Mouse (Mus musculus) lung, postnatal 0 days (tissue): Measurements from ENCODE around the gene Zzef1. TPM values are rescaled to one million over a fixed set of nuclear protein-coding genes. Genes with fewer than 3 reads are reported as not detected.
A peak's percentile ranks its signal among the peaks of the same experiment; 100 is the strongest.

Source experiments
- ATAC-seq: fragments of 200-750 bp; cut with Nextera tagmentation; 2 replicates; pipeline ENCODE4 v1.8.0; 2017; ENCODE audit warnings: moderate library complexity
- DNase-seq: peaks from one replicate; pipeline ENCODE4 v3.0.0-alpha.2; 2016; ENCODE audit warnings: low spot score
- H3K27ac ChIP-seq: fragments of 300-500 bp; sonication (generic); 2 replicates; pipeline ENCODE4 v1.5.1; 2014; ENCODE audit warnings: antibody characterized with exemption, mild to moderate bottlenecking, low read length, mixed read lengths
- H3K27me3 ChIP-seq: fragments of 300-500 bp; sonication (generic); replicated peaks from 2 replicates; pipeline ENCODE4 v1.6.1; 2014; ENCODE audit warnings: low read length, mixed read lengths; ENCODE audit not compliant: insufficient read depth
- H3K36me3 ChIP-seq: fragments of 300-500 bp; sonication (generic); 2 replicates; pipeline ENCODE4 v1.6.1; 2014; ENCODE audit warnings: low read length, mixed read lengths; ENCODE audit not compliant: insufficient read depth
- H3K4me1 ChIP-seq: fragments of 300-500 bp; sonication (generic); 2 replicates; pipeline ENCODE4 v1.6.1; 2014; ENCODE audit warnings: antibody characterized with exemption, low read depth, low read length, mixed read lengths; ENCODE audit not compliant: insufficient read depth
- H3K4me2 ChIP-seq: fragments of 300-500 bp; sonication (generic); replicated peaks from 2 replicates; pipeline ENCODE4 v1.6.1; 2014; ENCODE audit warnings: low read depth, mild to moderate bottlenecking, low read length, moderate library complexity, mixed read lengths
- H3K4me3 ChIP-seq: fragments of 300-500 bp; sonication (generic); 2 replicates; pipeline ENCODE4 v1.5.1; 2014; ENCODE audit warnings: low read depth, low read length
- H3K9ac ChIP-seq: fragments of 300-500 bp; sonication (generic); replicated peaks from 2 replicates; pipeline ENCODE4 v1.6.1; 2014; ENCODE audit warnings: low read depth, mild to moderate bottlenecking
- H3K9me3 ChIP-seq: fragments of 300-500 bp; sonication (generic); 2 replicates; pipeline ENCODE4 v1.6.1; 2016; ENCODE audit warnings: low read length, mixed read lengths
- CTCF ChIP-seq: IDR thresholded peaks from 2 replicates; pipeline ENCODE4 v1.5.1; 2016; ENCODE audit warnings: antibody characterized with exemption, mild to moderate bottlenecking
- EP300 ChIP-seq: IDR thresholded peaks from 2 replicates; pipeline ENCODE4 v1.6.1; 2016; ENCODE audit warnings: antibody characterized with exemption, mild to moderate bottlenecking, control low read depth
- WGBS: fragments of 180-500 bp; shearing (Covaris S2); extraction: QIAGEN DNeasy Blood & Tissue Kit; methylation state at CpG from one replicate; pipeline ENCODE4 v1.1.7; 2014; 5-methylcytosine and 5-hydroxymethylcytosine counted together
- polyA plus RNA-seq: library from polyadenylated mRNA; unstranded; fragments of >200 nt; fragmentation: Nextera tagmentation; extraction: Ambion mirVana; gene quantifications from 2 replicates; pipeline ENCODE4 v1.2.1, GENCODE M21; 2015

Zzef1 gene
- polyA plus RNA-seq, 1 experiment from 2014 or later: 9.6 TPM

DNA sequence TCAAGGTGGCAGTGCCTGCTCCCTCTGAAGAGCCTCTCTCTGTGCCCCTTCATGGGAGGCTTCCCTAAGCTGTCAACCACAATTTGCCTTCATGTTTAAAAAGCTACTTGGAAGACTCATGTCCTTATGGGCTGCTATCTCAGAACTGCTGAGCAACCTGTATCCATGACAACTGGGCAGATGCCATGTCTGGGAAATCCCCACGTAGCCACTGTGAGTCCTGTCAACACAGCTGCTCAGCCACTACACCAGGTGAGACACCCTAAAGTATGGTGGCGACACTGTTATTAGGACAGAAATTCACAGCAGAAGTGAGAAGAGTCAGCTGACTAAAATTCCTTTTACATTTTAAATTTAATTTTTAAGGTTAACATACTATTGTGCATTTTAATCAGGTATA lies 132.5 kb downstream of the Zzef1 start:
- Histone ChIP-seq H3K9ac (no peak overlapping the region), H3K36me3 (peaks cover 6% of the 10 kb centered on the region; the same call in 1 of the 2 replicates), H3K27ac (no peak overlapping the region), H3K4me1 (no peaks in the 10 kb centered on the region), H3K27me3 (no peaks in the 10 kb centered on the region), H3K9me3 (no peaks in the 10 kb centered on the region), H3K4me2 (no peak overlapping the region), H3K4me3 (no peak overlapping the region)
- 53% methylated on average over 2 of the region's 2 CpGs for WGBS
- DNase-seq (no peak), ATAC-seq (no peak)
- TF ChIP-seq CTCF (no peak), EP300 (no peak)

DNA sequence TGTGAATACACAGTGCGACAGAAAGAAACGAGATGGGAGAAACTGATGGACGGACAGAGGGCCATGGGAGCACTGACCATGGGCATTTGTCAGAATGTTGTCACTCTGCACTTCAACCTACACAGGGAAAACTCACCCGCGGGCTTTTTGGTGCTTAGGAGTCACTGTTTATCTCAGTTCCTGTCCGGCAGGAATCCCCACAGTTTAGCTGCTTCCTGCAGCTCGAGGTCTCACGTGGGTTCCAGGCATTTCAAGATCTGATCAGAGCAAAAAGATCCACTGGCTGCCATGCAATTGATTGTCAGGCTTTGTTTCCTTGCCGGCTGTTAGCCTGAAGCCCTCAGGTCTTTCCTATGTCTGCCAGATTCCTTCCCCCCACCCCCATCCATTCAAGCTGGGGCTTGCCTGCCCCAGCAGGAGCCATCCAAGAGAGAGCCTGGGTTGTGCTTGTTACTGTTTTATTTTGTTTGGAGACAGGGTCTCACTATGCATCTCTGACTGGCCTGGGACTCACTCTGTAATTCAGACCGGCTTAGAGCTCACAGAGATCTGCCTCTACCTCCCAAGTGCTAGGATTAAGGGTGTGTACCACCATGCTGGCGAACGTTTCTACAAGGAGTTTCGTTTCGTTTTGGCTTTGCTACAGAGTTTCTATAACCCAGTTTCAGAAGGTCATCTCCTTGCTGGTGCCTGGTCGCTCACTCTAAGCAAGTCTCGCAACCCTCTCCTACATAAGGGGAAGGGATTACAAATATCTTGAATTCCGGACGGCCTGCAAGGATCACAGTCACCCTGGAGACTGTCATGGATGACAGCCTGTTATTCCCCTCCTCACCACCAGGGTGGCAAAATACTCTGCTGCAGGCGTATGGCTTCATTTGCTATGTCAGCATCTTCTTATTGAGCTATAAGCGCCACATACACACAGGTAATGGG lies 144.4 kb downstream of the Zzef1 start:
- peak overlapping the region; percentile 68; the same call in 1 of the 2 replicates for H3K27ac ChIP-seq
- 27% methylated on average over 20 of the region's 20 CpGs for WGBS
- H3K4me3 ChIP-seq: peak overlapping the region; percentile 27
- 0 out of 2 replicates have a peak, but pooled peaks have one; percentile 13 for TF ChIP-seq EP300
- TF ChIP-seq CTCF: peak; percentile 91
- peak; percentile 89 for DNase-seq
- H3K9ac ChIP-seq: no peak overlapping the region
- H3K4me1 ChIP-seq: peaks cover 14% of the 10 kb centered on the region
- peak overlapping the region; percentile 53 for H3K4me2 ChIP-seq
- H3K27me3 ChIP-seq: no peaks in the 10 kb centered on the region
- no peaks in the 10 kb centered on the region for H3K9me3 ChIP-seq
- ATAC-seq: peak; percentile 80
- no peaks in the 10 kb centered on the region for H3K36me3 ChIP-seq

DNA sequence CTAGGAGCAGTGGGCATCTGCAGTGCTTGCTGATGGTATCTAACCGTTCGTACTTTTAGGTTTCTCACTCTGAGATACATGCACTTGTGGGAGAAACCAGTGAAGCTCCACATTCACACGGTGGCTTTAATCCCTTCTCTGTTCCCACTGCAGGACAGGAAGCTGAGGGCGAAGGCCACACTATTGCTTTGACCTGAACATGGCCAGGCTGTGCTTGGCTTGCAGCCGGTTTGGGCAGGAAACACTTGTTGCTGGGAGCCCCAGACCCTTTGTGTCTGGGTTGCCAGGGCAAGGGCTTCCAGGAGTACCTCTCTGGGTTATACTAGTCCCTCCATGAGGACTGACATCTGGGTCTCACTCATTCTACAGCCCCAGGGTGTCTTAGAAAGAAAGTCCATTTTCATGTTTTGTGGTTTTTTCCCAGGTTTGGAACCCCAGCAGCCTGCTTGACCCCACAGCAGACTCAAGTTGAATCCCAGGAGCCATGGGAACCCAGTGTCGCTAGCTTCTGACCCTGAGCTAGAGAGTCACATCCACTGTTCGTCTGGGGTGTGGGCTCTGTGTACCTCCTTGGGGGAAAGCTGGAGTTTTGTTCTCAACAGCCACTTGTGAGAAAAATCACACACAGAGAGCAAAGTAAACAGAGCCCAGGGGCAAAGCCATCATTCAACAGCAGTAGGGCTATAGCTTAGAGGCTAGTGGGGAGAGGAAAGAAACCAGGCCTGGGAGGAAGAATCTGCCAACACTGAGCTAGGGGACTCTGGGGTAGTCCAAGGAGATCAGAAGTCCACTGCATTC lies 149.2 kb downstream of the Zzef1 start:
- H3K4me2 ChIP-seq: no peak overlapping the region
- H3K36me3 ChIP-seq: no peaks in the 10 kb centered on the region
- no peak overlapping the region for H3K4me3 ChIP-seq
- TF ChIP-seq EP300: no peak; the same call in 1 of the 2 replicates
- no peak for TF ChIP-seq CTCF
- peak; percentile 62 for DNase-seq
- no peak overlapping the region for H3K9ac ChIP-seq
- 28% methylated on average over 7 of the region's 7 CpGs for WGBS
- H3K27ac ChIP-seq: peak overlapping the region; percentile 84
- H3K4me1 ChIP-seq: peaks cover 26% of the 10 kb centered on the region
- no peaks in the 10 kb centered on the region for H3K9me3 ChIP-seq
- peak; percentile 55 for ATAC-seq
- H3K27me3 ChIP-seq: no peaks in the 10 kb centered on the region

DNA sequence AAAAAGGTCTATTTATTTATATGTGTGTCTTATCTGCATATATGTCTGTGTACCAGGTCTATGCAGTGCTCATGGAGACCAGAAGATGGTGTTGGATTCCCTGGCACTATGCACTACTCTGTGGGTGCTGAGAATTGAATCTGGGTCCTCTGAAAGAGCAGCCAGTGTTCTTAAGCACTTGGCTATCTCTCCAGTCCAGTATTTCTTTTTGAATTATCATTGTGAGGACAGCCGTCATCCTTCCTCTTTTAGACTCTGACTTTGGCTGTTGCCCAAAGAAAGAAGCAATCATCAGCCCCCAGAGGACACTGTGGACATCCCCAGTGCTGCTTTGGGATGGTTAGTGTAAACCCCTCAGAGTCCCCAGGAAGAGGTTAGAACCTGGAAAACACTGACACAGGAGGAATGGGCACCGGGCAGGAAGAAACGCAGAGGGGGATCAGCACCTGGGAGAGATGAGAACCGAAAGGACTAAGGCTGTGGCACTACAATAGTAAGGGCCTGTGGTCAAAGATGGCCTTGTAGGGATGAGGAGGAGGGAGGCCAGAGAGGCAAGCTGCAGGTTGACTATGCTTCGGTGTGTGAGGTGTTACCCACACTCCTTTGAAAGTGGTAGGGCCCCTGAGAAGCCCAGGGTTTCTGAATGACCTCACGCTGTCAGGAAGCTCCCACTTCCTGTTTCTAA lies 150.0 kb downstream of the Zzef1 start:
- 11% methylated on average over 6 of the region's 6 CpGs for WGBS
- Histone ChIP-seq H3K9me3 (no peaks in the 10 kb centered on the region), H3K27me3 (no peaks in the 10 kb centered on the region), H3K4me1 (peaks cover 26% of the 10 kb centered on the region), H3K27ac (peak overlapping the region; percentile 84), H3K36me3 (no peaks in the 10 kb centered on the region), H3K4me3 (no peak overlapping the region), H3K4me2 (no peak overlapping the region), H3K9ac (no peak overlapping the region)
- TF ChIP-seq EP300: peak; percentile 51; the same call in 1 of the 2 replicates
- TF ChIP-seq CTCF: peak; percentile 24; the same call in 1 of the 2 replicates
- ATAC-seq (peak; percentile 87), DNase-seq (peak; percentile 78)

DNA sequence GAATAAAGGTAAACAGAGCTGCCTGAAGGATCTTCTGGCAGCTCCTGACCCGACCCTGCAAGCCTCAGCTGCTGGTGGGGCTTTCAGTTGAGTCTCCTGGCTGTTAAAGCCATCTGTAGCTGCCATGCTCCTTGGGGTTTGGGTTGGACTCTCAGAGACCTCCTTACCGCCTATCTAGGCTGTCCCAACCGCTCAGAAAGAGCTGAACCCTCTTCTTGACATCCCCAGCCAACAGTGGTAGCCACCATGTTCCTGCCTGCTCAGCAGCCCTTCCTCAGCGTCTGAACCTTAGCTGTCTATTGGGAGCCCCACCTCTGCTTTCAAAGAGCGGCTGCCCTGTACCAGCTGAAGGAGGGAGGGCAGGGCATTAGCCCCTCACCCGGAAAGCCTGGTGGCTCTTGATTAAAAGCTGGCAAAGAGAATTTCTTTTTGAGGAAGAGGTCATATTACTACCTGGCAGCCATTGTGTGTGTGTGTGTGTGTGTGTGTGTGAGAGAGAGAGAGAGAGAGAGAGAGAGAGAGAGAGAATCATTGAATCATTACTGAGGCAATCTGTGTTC lies 150.6 kb downstream of the Zzef1 start:
- Histone ChIP-seq H3K27me3 (no peaks in the 10 kb centered on the region), H3K4me2 (no peak overlapping the region), H3K4me3 (no peak overlapping the region), H3K9me3 (no peaks in the 10 kb centered on the region), H3K4me1 (peaks cover 32% of the 10 kb centered on the region), H3K27ac (peak overlapping the region; percentile 84), H3K36me3 (no peaks in the 10 kb centered on the region), H3K9ac (no peak overlapping the region)
- ATAC-seq: peak; percentile 23; the same call in 1 of the 2 replicates
- peak; percentile 21 for DNase-seq
- TF ChIP-seq EP300 (no peak), CTCF (no peak)
- 18% methylated on average over 6 of the region's 6 CpGs for WGBS
